10 mouse cellular contexts compared by ENCODE assay signal in the genomic region with DNA sequence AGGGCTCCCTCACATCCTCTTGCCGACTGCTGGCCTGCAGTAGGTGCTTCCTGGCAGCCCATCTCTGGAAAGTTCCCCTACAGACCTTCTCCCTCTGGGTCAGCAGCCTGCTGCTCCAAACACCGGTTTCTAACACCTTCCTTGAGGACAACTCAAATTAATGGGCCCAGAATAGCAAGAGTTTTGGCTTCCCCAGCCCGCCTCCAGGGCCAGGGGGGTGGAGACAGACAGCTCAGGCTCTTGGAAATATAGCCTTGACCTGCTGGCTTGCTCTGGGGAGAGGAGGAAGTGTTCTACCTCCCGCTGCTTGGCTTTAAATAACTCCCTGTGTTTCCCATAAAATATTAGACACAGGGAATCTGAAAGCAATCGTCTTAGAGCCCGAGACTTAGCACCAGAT.
DNase-seq lines count a peak whose midpoint lies in the region; ATAC-seq and TF ChIP-seq lines count a peak whose summit lies in the region.
"Had no signal": no experiment of that assay in that cellular context is flagged by ENCODE, and none has a peak within 500 bp of the region (broad histone marks: within the 10 kb centered on the region; RNA-seq: fewer than 3 reads in every experiment).

No protein-coding gene starts in this region.

- DNase-seq in ovary, postnatal 36 days (ENCODE audit: low spot score): peak; percentile 14
- no peak for DNase-seq in ovary, postnatal 14 days (ENCODE audit: low spot score)
- DNase-seq in cerebellum, postnatal 25 days: peak; percentile 69 to 75
- DNase-seq in kidney, postnatal 0 days (ENCODE audit: low spot score): peak; percentile 89
- no peak for DNase-seq in left cerebral cortex, adult 9 months (ENCODE audit: low spot score in 2 of 2)
- no peak for DNase-seq in left cerebral cortex, adult 8-10 months (ENCODE audit: low spot score in 2 of 2)
- DNase-seq: right cerebral cortex, postnatal 14 days had no signal

- H3K9ac ChIP-seq in kidney, postnatal 0 days (ENCODE audit: low read depth, low read length): no peak overlapping the region
- H3K9ac ChIP-seq: liver, embryonic 12.5 days had no signal

- H3K36me3 ChIP-seq in kidney, postnatal 0 days (ENCODE audit: insufficient read depth, low read length): no peaks in the 10 kb centered on the region
- H3K36me3 ChIP-seq: liver, embryonic 12.5 days had no signal

- H3K4me3 ChIP-seq in kidney, postnatal 0 days (replicated peaks; ENCODE audit: low read depth, low read length): no peak overlapping the region
- H3K4me3 ChIP-seq: liver, embryonic 12.5 days had no signal

- H3K9me3 ChIP-seq in kidney, postnatal 0 days (replicated peaks; ENCODE audit: low read length): no peaks in the 10 kb centered on the region
- H3K9me3 ChIP-seq: liver, embryonic 12.5 days had no signal

- 0 out of 2 replicates have a peak, but pooled peaks cover 19% of the 10 kb centered on the region for H3K4me1 ChIP-seq in kidney, postnatal 0 days (replicated peaks; ENCODE audit: insufficient read depth, low read length)
- H3K4me1 ChIP-seq: liver, embryonic 12.5 days had no signal

- H3K27me3 ChIP-seq in kidney, postnatal 0 days (ENCODE audit: insufficient read depth, low read length): no peaks in the 10 kb centered on the region

- WGBS in kidney, postnatal 0 days: 10% methylated on average over 6 of the region's 6 CpGs

- TF ChIP-seq CTCF in kidney, postnatal 0 days (IDR thresholded peaks at IDR 0.05; ENCODE audit: low read depth): no peak

- ATAC-seq in kidney, postnatal 0 days (replicated peaks; ENCODE audit: low FRiP score, low read depth): no peak
- ATAC-seq in granulocyte monocyte progenitor cell, adult 5-6 weeks (replicated peaks; ENCODE audit: poor library complexity, severe bottlenecking): no peak
- ATAC-seq: liver, embryonic 12.5 days had no signal

- 0 out of 2 replicates have a peak overlapping the region, but pooled peaks have one; percentile 15 for H3K27ac ChIP-seq in kidney, postnatal 0 days
- H3K27ac ChIP-seq: liver, embryonic 12.5 days; stomach, postnatal 0 days had no signal

- no peak overlapping the region for H3K4me2 ChIP-seq in kidney, postnatal 0 days (ENCODE audit: low read length)
- H3K4me2 ChIP-seq: liver, embryonic 12.5 days had no signal

Comparison
In these comparisons a context has a peak if more than half of its experiments do, and no peak if none do; other contexts are left out.
1. DNase-seq: peak in ovary, postnatal 36 days (single experiment), cerebellum, postnatal 25 days (2 of 2) and kidney, postnatal 0 days (single experiment); none in ovary, postnatal 14 days (single experiment), left cerebral cortex, adult 9 months (0 of 2) and left cerebral cortex, adult 8-10 months (0 of 2).